Mouse (Mus musculus): ENCODE measurements around the gene Mta3. TPM values are rescaled to one million over a fixed set of nuclear protein-coding genes. Genes with fewer than 3 reads are reported as not detected.
A peak's percentile ranks its signal among the peaks of the same experiment; 100 is the strongest.

The Mta3 gene
- polyA plus RNA-seq, 1 experiment from 2014 or later, result 41.0 TPM

- Histone ChIP-seq H3K27me3 (ENCODE audit: insufficient read depth, low read length) (no peaks in the 10 kb centered on the region), H3K36me3 (ENCODE audit: insufficient read depth) (no peaks in the 10 kb centered on the region), H3K4me1 (ENCODE audit: insufficient read depth) (no peaks in the 10 kb centered on the region), H3K27ac (ENCODE audit: low read depth) (no peak overlapping the region), H3K4me3 (ENCODE audit: low read depth, low read length) (no peak overlapping the region), H3K9me3 (ENCODE audit: low read depth, low read length) (no peaks in the 10 kb centered on the region), H3K9ac (no peak overlapping the region), H3K4me2 (no peak overlapping the region)
- DNase-seq (no peak), ATAC-seq (ENCODE audit: insufficient read depth) (no peak)
- TF ChIP-seq CTCF (IDR thresholded peaks at IDR 0.05; ENCODE audit: low read depth), result no peak
- 79% methylated on average over 5 of the region's 5 CpGs for WGBS
Observed at GRCm38 (mm10) chr17:83820701-83821100, 114.7 kb downstream of the Mta3 start.

GRCm38 (mm10) chr17:83821876-83822275 is 115.9 kb downstream of the Mta3 start:
- Histone ChIP-seq H3K4me2 (no peak overlapping the region), H3K9ac (no peak overlapping the region), H3K9me3 (ENCODE audit: low read depth, low read length) (no peaks in the 10 kb centered on the region), H3K4me3 (ENCODE audit: low read depth, low read length) (no peak overlapping the region), H3K27me3 (ENCODE audit: insufficient read depth, low read length) (no peaks in the 10 kb centered on the region), H3K4me1 (ENCODE audit: insufficient read depth) (no peaks in the 10 kb centered on the region), H3K27ac (ENCODE audit: low read depth) (no peak overlapping the region), H3K36me3 (ENCODE audit: insufficient read depth) (no peaks in the 10 kb centered on the region)
- no peak for TF ChIP-seq CTCF (IDR thresholded peaks at IDR 0.05; ENCODE audit: low read depth)
- ATAC-seq (ENCODE audit: insufficient read depth) (no peak), DNase-seq (no peak)
- WGBS, result 86% methylated on average over 3 of the region's 3 CpGs

DNA sequence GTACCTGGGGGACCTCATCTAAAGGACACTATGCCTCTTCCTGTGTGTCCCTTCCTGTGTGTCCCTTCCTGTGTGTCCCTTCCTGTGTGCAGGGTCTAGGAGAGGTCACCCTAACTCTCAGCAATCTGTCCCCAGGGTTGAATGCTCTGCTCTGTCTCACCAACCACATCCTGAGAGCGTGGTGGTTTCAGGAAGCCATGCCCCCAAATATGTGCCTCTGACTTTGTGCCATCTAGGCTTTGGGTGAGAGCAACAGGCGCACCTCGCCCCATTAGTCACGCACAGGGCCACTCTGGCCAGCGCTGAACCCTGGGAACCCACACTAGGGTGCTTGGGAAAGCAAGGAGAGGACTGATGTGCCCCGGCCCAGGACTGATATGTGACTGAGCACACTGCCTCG is 117.9 kb downstream of the Mta3 start:
- DNase-seq (no peak), ATAC-seq (ENCODE audit: insufficient read depth) (no peak)
- Histone ChIP-seq H3K27me3 (ENCODE audit: insufficient read depth, low read length) (no peaks in the 10 kb centered on the region), H3K4me1 (ENCODE audit: insufficient read depth) (no peaks in the 10 kb centered on the region), H3K9me3 (ENCODE audit: low read depth, low read length) (no peaks in the 10 kb centered on the region), H3K27ac (ENCODE audit: low read depth) (no peak overlapping the region), H3K4me3 (ENCODE audit: low read depth, low read length) (no peak overlapping the region), H3K4me2 (no peak overlapping the region), H3K36me3 (ENCODE audit: insufficient read depth) (no peaks in the 10 kb centered on the region), H3K9ac (no peak overlapping the region)
- 85% methylated on average over 7 of the region's 7 CpGs for WGBS
- no peak for TF ChIP-seq CTCF (IDR thresholded peaks at IDR 0.05; ENCODE audit: low read depth)

DNA sequence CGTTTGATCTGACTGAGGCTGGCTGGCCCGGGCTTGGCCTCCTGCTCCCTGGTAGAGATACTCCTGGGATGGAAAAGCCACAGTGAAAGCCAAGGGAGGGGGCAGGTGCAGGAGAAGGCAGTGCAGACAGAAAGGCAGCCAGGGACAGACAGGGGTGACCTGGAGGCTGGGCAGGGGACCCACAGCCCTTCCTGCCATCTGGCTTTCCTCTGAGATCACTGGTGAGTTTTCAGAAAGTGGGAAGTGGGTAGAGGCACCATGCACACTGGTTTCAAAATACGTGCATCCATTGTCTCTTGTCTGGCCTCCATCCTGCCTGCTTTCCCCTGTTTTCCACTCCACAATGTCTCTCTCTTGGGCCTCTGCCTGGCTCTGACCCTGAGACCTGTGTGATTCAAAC is 123.4 kb downstream of the Mta3 start:
- peaks cover 4% of the 10 kb centered on the region; the same call in 1 of the 2 replicates for H3K4me1 ChIP-seq (ENCODE audit: insufficient read depth)
- no peak overlapping the region for H3K4me3 ChIP-seq (ENCODE audit: low read depth, low read length)
- H3K4me2 ChIP-seq, result no peak overlapping the region
- no peak for DNase-seq
- no peaks in the 10 kb centered on the region for H3K27me3 ChIP-seq (ENCODE audit: insufficient read depth, low read length)
- no peaks in the 10 kb centered on the region for H3K36me3 ChIP-seq (ENCODE audit: insufficient read depth)
- ATAC-seq (ENCODE audit: insufficient read depth), result no peak
- 54% methylated on average over 3 of the region's 3 CpGs for WGBS
- no peak overlapping the region for H3K27ac ChIP-seq (ENCODE audit: low read depth)
- H3K9ac ChIP-seq, result no peak overlapping the region
- H3K9me3 ChIP-seq (ENCODE audit: low read depth, low read length), result no peaks in the 10 kb centered on the region
- TF ChIP-seq CTCF (IDR thresholded peaks at IDR 0.05; ENCODE audit: low read depth), result no peak

DNA sequence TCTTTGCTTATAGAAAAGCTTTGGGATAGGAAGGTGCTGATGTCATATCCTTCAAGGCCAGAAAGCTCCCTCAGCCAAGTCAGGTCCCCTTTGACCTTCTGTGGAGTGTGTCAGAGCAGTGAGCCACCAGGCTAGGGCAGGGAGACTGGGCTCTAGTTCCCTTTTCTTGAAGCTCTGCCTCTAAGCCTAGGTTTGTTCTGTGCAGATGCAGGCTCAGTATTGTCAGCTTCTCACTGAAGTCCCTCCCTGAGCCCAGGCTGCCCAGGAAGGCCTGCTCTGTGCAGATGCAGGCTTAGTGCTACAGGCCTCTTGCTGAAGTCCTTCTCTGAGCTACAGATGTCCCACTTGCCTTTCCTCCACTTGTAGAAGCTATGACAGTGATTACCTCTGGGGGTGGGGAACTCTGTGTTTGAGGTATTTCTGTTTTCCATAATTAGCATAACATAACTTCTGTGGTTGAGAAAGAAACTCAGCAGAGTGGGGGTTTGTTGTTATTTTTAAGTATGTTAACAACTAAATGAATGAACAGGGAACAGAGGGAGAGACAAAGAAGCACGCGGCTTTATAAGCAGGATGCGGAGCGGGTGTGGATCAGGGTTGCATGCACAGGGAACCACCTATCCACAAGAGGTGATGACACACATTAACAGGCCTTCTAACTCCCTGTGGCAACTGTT is 124.8 kb downstream of the Mta3 start:
- DNase-seq, result no peak
- no peak overlapping the region for H3K27ac ChIP-seq (ENCODE audit: low read depth)
- H3K36me3 ChIP-seq (ENCODE audit: insufficient read depth), result no peaks in the 10 kb centered on the region
- no peak for TF ChIP-seq CTCF (IDR thresholded peaks at IDR 0.05; ENCODE audit: low read depth)
- H3K4me3 ChIP-seq (ENCODE audit: low read depth, low read length), result no peak overlapping the region
- H3K9ac ChIP-seq, result no peak overlapping the region
- peaks cover 12% of the 10 kb centered on the region; the same call in 1 of the 2 replicates for H3K4me1 ChIP-seq (ENCODE audit: insufficient read depth)
- no peak for ATAC-seq (ENCODE audit: insufficient read depth)
- H3K4me2 ChIP-seq, result no peak overlapping the region
- no peaks in the 10 kb centered on the region for H3K27me3 ChIP-seq (ENCODE audit: insufficient read depth, low read length)
- H3K9me3 ChIP-seq (ENCODE audit: low read depth, low read length), result no peaks in the 10 kb centered on the region
- 91% methylated on average over 4 of the region's 4 CpGs for WGBS

DNA sequence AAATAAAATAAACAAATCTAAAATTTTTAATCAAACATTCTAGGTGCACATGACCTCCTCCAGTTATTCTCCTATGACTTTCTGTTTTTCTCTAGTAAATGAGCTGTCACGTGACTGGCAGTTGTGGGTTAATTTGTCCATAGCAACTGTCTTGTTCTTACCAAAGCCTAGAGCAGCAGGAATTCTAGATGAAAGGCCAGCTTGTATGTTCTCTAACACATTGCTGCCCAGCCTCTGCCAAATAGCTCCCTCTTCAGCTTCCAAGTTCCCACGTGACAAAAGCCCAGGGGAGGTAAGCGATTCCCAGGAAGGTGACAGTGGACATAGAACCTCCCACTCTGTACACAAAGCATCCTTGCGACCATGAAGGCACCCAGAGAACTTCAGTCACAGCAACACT is 128.2 kb downstream of the Mta3 start:
- Histone ChIP-seq H3K36me3 (ENCODE audit: insufficient read depth) (no peaks in the 10 kb centered on the region), H3K27ac (ENCODE audit: low read depth) (no peak overlapping the region), H3K27me3 (ENCODE audit: insufficient read depth, low read length) (no peaks in the 10 kb centered on the region), H3K9me3 (ENCODE audit: low read depth, low read length) (no peaks in the 10 kb centered on the region), H3K4me2 (no peak overlapping the region), H3K4me1 (ENCODE audit: insufficient read depth) (peaks cover 12% of the 10 kb centered on the region; the same call in 1 of the 2 replicates), H3K4me3 (ENCODE audit: low read depth, low read length) (no peak overlapping the region), H3K9ac (no peak overlapping the region)
- DNase-seq, result peak; percentile 60
- peak; percentile 54; the same call in 1 of the 2 replicates for ATAC-seq (ENCODE audit: insufficient read depth)
- no peak for TF ChIP-seq CTCF (IDR thresholded peaks at IDR 0.05; ENCODE audit: low read depth)
- WGBS, result 20% methylated on average over 4 of the region's 4 CpGs

- Histone ChIP-seq H3K4me3 (ENCODE audit: low read depth, low read length) (no peak overlapping the region), H3K9ac (no peak overlapping the region), H3K27ac (ENCODE audit: low read depth) (no peak overlapping the region), H3K36me3 (ENCODE audit: insufficient read depth) (no peaks in the 10 kb centered on the region), H3K27me3 (ENCODE audit: insufficient read depth, low read length) (no peaks in the 10 kb centered on the region), H3K9me3 (ENCODE audit: low read depth, low read length) (no peaks in the 10 kb centered on the region), H3K4me1 (ENCODE audit: insufficient read depth) (peaks cover 12% of the 10 kb centered on the region; the same call in 1 of the 2 replicates), H3K4me2 (no peak overlapping the region)
- no peak for TF ChIP-seq CTCF (IDR thresholded peaks at IDR 0.05; ENCODE audit: low read depth)
- WGBS, result 68% methylated on average over 3 of the region's 3 CpGs
- DNase-seq (no peak), ATAC-seq (ENCODE audit: insufficient read depth) (no peak)
Observed at GRCm38 (mm10) chr17:83836048-83836447, 130.1 kb downstream of the Mta3 start.

Measured in lung, embryonic 14.5 days (tissue).